Mouse (Mus musculus) cortical plate, adult 2 months (tissue): Measurements from ENCODE around the gene Prss53.

Source experiments
- CTCF ChIP-seq: fragments of 200-500 bp; IDR thresholded peaks from 2 replicates; pipeline ENCODE4 v1.5.1; 2011; ENCODE audit warnings: mild to moderate bottlenecking, control low read depth, low read length; ENCODE audit not compliant: insufficient read depth; ENCODE audit errors: extremely low read depth
- POLR2A ChIP-seq: fragments of 200-500 bp; IDR thresholded peaks from 2 replicates; pipeline ENCODE4 v1.6.1; 2011; ENCODE audit warnings: mild to moderate bottlenecking, low read length, control low read depth; ENCODE audit not compliant: insufficient read depth; ENCODE audit errors: extremely low read depth

DNA sequence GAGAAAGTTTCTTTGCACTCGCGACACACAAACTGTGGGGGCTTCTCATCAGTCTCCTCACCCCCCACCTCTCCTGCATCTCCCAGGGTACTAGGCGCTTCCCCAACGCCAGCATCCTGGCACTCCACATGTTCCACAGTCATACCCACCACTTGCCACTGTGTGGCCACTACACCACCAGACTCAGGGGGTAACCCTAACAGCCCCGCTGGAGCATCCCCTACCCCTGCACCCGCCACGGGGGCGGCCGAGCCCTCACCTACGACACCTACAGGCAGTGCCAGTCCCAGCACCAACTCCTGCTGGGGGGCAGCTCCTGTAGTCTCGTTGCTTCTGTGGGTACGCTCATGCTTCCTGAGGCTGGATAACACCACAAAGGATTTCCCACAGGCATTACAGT lies 24.3 kb downstream of the Prss53 start:
- TF ChIP-seq CTCF (no peak), POLR2A (no peak)
